Mouse (Mus musculus) neural tube, embryonic 13.5 days (tissue): Measurements from ENCODE around the gene Lat. TPM values are rescaled to one million over a fixed set of nuclear protein-coding genes. Genes with fewer than 3 reads are reported as not detected.
A peak's percentile ranks its signal among the peaks of the same experiment; 100 is the strongest.
"Not testable (repeated sequence)": the region's sequence is repeated elsewhere in the genome, so short reads cannot be mapped to it uniquely, and the experiment has no call there.

Experiments
- ATAC-seq: fragments of 200-750 bp; cut with Nextera tagmentation; 2 replicates; pipeline ENCODE4 v1.8.0; 2017; ENCODE audit warnings: low read depth, mild to moderate bottlenecking, moderate TSS enrichment, moderate library complexity
- H3K27ac ChIP-seq: fragments of 300-500 bp; sonication (generic); replicated peaks from 2 replicates; pipeline ENCODE4 v1.5.1; 2015; ENCODE audit warnings: moderate library complexity, mild to moderate bottlenecking, inconsistent platforms
- H3K27me3 ChIP-seq: fragments of 300-500 bp; sonication (generic); 2 replicates; pipeline ENCODE4 v1.6.1; 2015; ENCODE audit warnings: mild to moderate bottlenecking, inconsistent platforms
- H3K36me3 ChIP-seq: fragments of 300-500 bp; sonication (generic); 2 replicates; pipeline ENCODE4 v1.6.1; 2015; ENCODE audit warnings: mild to moderate bottlenecking, inconsistent platforms
- H3K4me1 ChIP-seq: fragments of 300-500 bp; sonication (generic); replicated peaks from 2 replicates; pipeline ENCODE4 v1.6.1; 2015; ENCODE audit warnings: inconsistent platforms
- H3K4me2 ChIP-seq: fragments of 300-500 bp; sonication (generic); 2 replicates; pipeline ENCODE4 v1.6.1; 2015; ENCODE audit warnings: inconsistent platforms, mild to moderate bottlenecking, moderate library complexity
- H3K4me3 ChIP-seq: fragments of 300-500 bp; sonication (generic); 2 replicates; pipeline ENCODE4 v1.5.1; 2015; ENCODE audit warnings: mild to moderate bottlenecking, inconsistent platforms
- H3K9ac ChIP-seq: fragments of 300-500 bp; sonication (generic); 2 replicates; pipeline ENCODE4 v1.6.1; 2015; ENCODE audit warnings: moderate library complexity, mild to moderate bottlenecking, inconsistent platforms
- H3K9me3 ChIP-seq: fragments of 300-500 bp; sonication (generic); 2 replicates; pipeline ENCODE4 v1.6.1; 2016; ENCODE audit warnings: inconsistent platforms
- WGBS: fragments of 180-500 bp; shearing (Covaris S2); methylation state at CpG from one replicate; pipeline ENCODE4 v1.1.7; 2015; 5-methylcytosine and 5-hydroxymethylcytosine counted together
- polyA plus RNA-seq: library from polyadenylated mRNA; unstranded; fragments of >200 nt; fragmentation: Nextera tagmentation; extraction: Ambion mirVana; gene quantifications from 2 replicates; pipeline ENCODE4 v1.2.1, GENCODE M21; 2015

Lat gene
- polyA plus RNA-seq, 1 experiment from 2014 or later: 1.5 TPM

DNA sequence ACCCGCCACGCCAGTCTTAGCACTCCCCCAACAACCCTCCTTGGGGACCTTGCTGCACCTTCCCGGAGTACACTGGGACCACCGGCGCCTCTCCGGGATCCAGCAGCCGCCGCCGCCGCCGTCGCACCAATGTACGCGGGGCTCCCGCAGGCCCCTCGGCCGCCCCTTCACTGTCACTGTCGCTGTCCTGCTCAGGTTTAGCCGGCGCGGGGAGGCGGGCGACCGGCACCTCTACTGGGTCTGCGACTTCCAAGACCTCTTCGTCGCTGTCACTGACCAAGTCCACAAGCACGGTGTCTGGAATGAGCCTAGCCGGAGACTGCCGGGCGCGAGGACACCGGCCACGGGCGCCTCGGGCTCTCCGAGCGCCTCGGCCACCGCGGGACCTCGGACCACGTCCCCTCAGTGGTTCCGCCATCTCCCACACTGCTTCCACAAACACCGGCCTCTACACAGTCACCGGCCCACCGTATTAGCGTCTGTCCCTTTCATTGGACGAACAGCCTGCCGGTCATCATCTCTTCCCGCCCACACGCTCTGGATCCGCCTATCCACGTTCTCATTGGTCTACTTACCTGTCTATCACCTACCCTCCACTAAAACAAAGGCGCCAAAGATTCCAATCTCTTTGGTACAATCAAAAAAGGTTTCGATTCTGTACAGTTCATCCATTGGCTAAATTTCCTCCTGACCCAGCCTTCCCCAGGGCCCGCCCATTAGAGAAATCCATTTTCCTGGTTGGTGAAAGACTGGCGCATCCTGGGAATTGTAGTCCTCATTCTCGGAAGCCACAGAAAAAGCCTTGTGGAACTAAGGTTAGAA lies 27.1 kb upstream of the Lat start, which contains the start of gene Nfatc2ip:
Gene Nfatc2ip, minus strand, starts transcription at position 440 of the 822 bp plus-strand sequence.
- Histone ChIP-seq H3K4me3 (peak within 1 kb of the TSS; percentile 88), H3K4me1 (peaks cover 15% of the 10 kb centered on the region), H3K4me2 (peak within 1 kb of the TSS; percentile 85), H3K9ac (peak within 1 kb of the TSS; percentile 89), H3K27me3 (0 out of 2 replicates have a peak, but pooled peaks cover 3% of the 10 kb centered on the region), H3K27ac (peak within 1 kb of the TSS; percentile 73), H3K9me3 (no peaks in the 10 kb centered on the region), H3K36me3 (peaks cover 3% of the 10 kb centered on the region; the same call in 1 of the 2 replicates)
- under 1% methylated on average over 59 of the region's 59 CpGs for WGBS
- peak; percentile 100 for ATAC-seq

DNA sequence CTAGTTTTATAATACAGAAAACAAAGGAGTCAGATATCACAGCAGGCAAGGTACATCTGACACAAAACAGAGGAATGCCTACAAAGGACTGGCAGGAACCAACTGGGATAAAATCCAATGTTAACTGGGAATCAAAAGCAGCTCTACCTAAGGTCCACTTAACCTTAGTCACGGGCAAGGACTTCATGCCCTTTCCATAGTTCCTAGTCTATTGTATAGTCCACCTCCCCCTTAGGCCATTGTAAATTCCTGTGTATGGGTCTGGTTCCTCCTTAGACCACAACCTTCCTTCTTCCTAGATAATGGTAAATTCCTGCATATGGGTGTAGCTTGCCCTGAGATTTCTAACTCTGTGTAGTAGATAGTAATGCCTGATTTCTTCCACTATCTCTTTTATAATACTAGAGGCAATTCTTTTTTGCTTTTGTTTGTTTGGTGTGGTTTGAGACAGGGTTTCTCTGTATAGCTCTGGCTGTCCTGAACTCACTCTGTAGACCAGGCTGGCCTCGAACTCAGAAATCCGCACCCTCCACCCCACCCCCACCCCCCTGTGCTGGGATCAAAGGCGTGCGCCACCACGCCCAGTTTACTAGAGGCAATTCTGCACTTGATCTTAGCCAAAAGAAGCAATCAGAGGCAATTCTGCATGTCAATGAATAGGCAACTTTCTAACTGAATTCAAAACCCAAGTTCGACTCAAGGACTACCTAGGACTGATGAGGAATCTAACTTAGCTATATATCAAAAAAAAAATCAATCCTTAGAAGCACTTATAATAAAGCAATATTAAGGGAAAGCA lies 22.9 kb upstream of the Lat start:
- not testable (repeated sequence) for H3K27ac ChIP-seq, H3K9me3 ChIP-seq, H3K4me2 ChIP-seq, H3K27me3 ChIP-seq, H3K9ac ChIP-seq, ATAC-seq, H3K4me3 ChIP-seq
- WGBS: 92% methylated on average over 7 of the region's 7 CpGs
- Histone ChIP-seq H3K36me3 (peaks cover 39% of the 10 kb centered on the region), H3K4me1 (peaks cover 14% of the 10 kb centered on the region)

DNA sequence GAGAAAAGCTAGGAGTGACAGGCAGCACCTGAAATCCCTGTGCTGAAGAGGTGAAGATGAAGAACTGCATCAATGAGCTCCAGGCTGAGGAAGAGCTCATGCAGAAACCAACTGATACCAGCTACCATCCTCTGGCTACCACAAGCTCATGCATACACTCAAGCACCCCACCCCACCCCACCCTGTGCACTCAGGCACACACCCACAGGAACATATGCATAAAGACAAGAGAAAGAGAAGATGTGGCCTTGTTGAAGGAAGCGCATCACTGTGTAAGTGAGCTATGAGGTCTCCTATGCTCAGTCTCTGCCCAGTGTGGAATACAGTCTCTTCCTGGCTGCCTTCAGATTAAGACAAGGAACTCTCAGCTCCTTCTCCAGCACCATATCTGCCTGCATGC lies 18.8 kb upstream of the Lat start:
- no peak overlapping the region for H3K4me2 ChIP-seq
- WGBS: 100% methylated on average over 1 of the region's 1 CpGs
- no peak overlapping the region for H3K4me3 ChIP-seq
- ATAC-seq: no peak
- no peak overlapping the region for H3K27ac ChIP-seq
- H3K4me1 ChIP-seq: no peaks in the 10 kb centered on the region
- no peak overlapping the region for H3K9ac ChIP-seq
- no peaks in the 10 kb centered on the region for H3K9me3 ChIP-seq
- no peaks in the 10 kb centered on the region for H3K27me3 ChIP-seq
- peaks cover 68% of the 10 kb centered on the region for H3K36me3 ChIP-seq

DNA sequence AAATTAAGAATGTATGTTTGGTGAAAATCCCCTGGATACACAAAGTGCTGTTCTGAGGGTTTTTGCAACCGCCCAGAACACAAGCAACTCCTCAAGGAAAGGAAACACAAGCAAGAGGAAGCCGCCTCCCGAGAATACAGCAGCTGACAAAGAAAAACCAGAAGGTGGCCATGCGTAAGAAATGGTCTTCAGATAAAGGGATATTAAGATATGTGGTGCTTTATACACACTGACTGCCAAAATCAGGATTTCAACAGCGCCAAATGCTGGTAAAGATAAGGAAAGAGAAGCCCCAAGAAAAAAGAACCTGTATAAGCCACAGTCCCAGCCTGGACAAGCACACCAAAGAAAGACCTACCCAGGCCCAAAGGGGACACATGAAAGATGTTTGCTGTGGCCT lies 14.2 kb upstream of the Lat start:
- Histone ChIP-seq H3K9ac (no peak overlapping the region), H3K4me2 (no peak overlapping the region), H3K4me1 (no peaks in the 10 kb centered on the region), H3K27me3 (no peaks in the 10 kb centered on the region), H3K27ac (no peak overlapping the region), H3K4me3 (no peak overlapping the region), H3K36me3 (peaks cover 41% of the 10 kb centered on the region), H3K9me3 (no peaks in the 10 kb centered on the region)
- no peak for ATAC-seq
- 88% methylated on average over 5 of the region's 5 CpGs for WGBS

DNA sequence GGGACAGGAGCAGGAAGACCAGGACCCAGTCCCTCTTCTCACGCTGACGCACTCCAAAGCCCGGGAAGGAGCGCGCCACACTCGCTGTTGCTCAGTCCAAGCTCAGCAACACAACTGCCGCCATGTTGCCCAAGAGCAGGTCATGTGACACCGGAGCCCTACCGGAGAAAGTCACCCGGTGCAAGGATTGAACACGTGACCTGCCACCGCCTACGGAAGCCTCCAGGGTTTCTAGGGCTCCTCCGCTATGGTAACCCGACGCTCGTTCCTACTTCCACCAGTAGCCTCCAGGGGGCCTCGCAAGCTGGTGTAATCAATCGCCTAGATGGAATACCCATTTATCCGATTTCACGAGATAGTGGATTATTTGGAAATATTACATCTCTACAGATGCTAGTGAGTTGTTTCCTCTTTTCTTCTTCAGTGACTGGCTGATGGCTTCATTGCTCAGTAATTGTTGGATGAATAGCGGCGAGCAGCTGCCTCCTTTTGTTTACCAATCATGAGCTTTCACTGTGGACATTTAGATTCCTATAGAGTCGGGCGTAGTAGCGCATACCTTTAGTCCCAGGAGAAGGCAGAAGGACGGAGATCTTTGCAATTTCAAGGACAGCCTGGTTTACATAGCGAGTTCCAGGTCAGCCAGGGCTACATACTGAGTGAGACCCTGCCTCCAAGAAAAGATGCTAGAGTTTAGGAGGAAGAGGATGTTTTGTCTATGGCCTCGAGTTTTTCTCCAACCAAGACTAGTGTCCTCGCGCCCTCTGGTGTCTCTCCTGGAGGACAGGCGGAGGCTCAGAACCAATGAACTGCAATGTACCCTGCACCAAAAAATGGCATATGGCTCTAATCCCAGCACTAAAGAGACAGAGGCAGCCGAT lies 8.1 kb upstream of the Lat start, which contains the start of gene Spns1:
Gene Spns1, minus strand, starts transcription at position 173 of the 881 bp plus-strand sequence.
- Histone ChIP-seq H3K27me3 (no peaks in the 10 kb centered on the region), H3K27ac (peak within 1 kb of the TSS; percentile 85), H3K4me2 (peak within 1 kb of the TSS; percentile 98), H3K4me3 (peak within 1 kb of the TSS; percentile 98), H3K36me3 (peaks cover 23% of the 10 kb centered on the region), H3K4me1 (peaks cover 24% of the 10 kb centered on the region), H3K9me3 (no peaks in the 10 kb centered on the region), H3K9ac (peak within 1 kb of the TSS; percentile 90)
- WGBS: under 1% methylated on average over 33 of the region's 33 CpGs
- ATAC-seq: peak; percentile 97

DNA sequence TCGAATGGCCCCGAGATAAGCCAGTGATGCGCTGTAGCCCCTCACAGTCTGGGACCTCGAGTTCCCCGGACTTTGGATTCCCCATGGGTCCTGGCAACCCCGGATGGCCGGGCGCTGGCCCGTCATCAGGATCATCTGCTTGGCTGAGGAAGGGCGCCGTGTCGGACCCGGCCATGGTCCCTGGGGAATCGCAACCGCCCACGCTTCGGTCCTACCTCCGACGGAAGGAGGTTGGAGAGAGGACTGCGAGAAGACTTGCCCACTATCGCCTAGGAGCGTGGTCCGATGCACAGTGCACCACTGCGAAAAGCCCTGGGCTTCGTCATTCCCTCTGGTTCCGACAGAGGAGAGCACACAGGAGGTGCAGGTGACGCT lies 7.5 kb upstream of the Lat start:
- Histone ChIP-seq H3K4me1 (peaks cover 24% of the 10 kb centered on the region), H3K9ac (peak overlapping the region; percentile 90), H3K4me3 (peak overlapping the region; percentile 98), H3K9me3 (no peaks in the 10 kb centered on the region), H3K36me3 (peaks cover 29% of the 10 kb centered on the region), H3K27me3 (no peaks in the 10 kb centered on the region), H3K4me2 (peak overlapping the region; percentile 98), H3K27ac (peak overlapping the region; percentile 52; the same call in 1 of the 2 replicates)
- 2% methylated on average over 27 of the region's 27 CpGs for WGBS
- ATAC-seq: peak; percentile 73

DNA sequence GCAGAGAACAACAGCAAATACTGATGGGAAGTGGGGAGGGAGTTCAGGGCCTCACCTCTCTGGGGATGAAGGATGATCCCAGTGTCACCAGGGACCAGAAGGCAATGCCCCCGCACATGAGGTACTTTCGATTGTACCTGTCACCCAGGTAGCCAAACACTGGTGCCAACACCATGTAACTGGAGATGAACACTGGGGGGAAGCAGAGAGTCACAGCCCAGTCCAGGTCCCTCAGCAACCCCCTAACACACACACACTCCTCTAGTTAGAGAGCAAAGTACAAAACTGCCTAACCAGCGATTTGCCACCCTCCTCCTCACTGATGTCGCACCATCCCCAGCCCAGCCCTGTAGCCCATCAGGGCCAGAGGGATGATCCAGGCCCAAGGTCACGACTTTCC lies 5.6 kb upstream of the Lat start:
- Histone ChIP-seq H3K36me3 (peaks cover 48% of the 10 kb centered on the region), H3K27ac (no peak overlapping the region), H3K9ac (no peak overlapping the region), H3K4me3 (no peak overlapping the region), H3K9me3 (no peaks in the 10 kb centered on the region), H3K4me2 (no peak overlapping the region), H3K27me3 (no peaks in the 10 kb centered on the region), H3K4me1 (peaks cover 24% of the 10 kb centered on the region)
- 79% methylated on average over 5 of the region's 5 CpGs for WGBS
- no peak for ATAC-seq

DNA sequence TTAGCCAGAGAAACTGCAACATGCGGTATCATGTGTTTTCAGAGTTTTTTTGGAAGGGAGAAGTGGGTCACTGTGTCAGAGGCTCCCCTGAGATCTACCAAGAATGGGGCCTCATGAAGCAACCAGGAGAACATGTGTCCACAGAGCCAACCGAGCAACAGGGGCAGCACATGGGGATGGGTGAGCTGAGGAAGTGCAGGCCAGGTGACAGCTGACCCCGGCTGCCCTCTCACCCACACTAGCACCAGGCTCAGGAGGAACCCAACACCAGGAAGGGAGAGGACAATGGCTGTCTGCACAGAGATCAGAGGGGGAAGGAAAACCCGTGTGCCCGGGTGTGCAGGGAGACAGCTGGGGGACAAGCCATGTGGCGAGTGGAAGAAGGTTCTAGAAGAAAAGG lies 5.2 kb upstream of the Lat start:
- no peak for ATAC-seq
- Histone ChIP-seq H3K36me3 (peaks cover 52% of the 10 kb centered on the region), H3K9me3 (no peaks in the 10 kb centered on the region), H3K27ac (no peak overlapping the region), H3K27me3 (no peaks in the 10 kb centered on the region), H3K9ac (no peak overlapping the region), H3K4me2 (no peak overlapping the region), H3K4me3 (no peak overlapping the region), H3K4me1 (peaks cover 24% of the 10 kb centered on the region)
- WGBS: 78% methylated on average over 6 of the region's 6 CpGs

DNA sequence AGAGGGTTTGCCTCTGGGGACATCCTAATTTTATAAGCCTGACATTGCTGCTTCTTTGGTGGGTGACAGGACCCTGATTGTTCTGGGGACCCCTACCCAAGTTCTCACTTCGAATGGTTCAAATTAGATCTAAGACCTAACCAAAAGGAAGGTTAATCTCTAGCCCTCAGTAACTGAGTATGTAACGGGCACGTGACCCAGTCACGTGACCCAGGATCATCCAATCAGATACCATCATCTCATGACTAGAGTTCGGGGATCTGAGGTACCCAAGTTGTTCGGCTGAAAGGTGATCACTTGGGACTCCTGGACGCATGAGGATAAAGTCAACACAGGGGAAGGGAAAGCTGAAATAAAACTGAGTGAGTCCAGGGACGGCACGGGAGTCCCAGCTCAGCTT lies 3.6 kb upstream of the Lat start:
- WGBS: 85% methylated on average over 9 of the region's 9 CpGs
- ATAC-seq: no peak
- no peak overlapping the region for H3K9ac ChIP-seq
- no peaks in the 10 kb centered on the region for H3K9me3 ChIP-seq
- H3K36me3 ChIP-seq: peaks cover 56% of the 10 kb centered on the region
- no peak overlapping the region for H3K4me3 ChIP-seq
- H3K4me1 ChIP-seq: peaks cover 19% of the 10 kb centered on the region
- H3K4me2 ChIP-seq: no peak overlapping the region
- no peak overlapping the region for H3K27ac ChIP-seq
- H3K27me3 ChIP-seq: no peaks in the 10 kb centered on the region

DNA sequence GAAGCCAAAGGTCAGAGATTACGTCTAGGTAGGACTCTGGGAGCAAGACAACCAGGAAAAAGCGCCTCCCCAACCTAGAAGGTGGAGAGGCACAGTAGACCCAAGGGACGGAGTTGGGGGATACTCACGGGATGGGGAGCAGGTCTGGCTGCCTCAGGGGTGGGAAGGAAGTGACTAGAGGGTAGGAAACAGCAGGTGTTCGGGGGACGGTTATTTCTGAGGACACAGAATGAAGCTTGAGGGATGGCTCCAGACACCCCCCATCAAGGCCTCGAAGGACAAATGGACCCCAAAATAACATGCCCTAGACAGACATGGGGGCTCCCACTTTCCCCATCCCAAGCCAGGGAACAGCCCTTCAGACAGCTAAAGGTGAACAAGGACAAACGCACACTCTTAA lies 1.0 kb downstream of the Lat start:
- Histone ChIP-seq H3K4me2 (no peak overlapping the region), H3K9ac (no peak overlapping the region), H3K4me1 (no peaks in the 10 kb centered on the region), H3K9me3 (no peaks in the 10 kb centered on the region), H3K27ac (no peak overlapping the region), H3K27me3 (no peaks in the 10 kb centered on the region), H3K4me3 (no peak overlapping the region), H3K36me3 (peaks cover 58% of the 10 kb centered on the region)
- WGBS: 84% methylated on average over 8 of the region's 8 CpGs
- no peak for ATAC-seq

DNA sequence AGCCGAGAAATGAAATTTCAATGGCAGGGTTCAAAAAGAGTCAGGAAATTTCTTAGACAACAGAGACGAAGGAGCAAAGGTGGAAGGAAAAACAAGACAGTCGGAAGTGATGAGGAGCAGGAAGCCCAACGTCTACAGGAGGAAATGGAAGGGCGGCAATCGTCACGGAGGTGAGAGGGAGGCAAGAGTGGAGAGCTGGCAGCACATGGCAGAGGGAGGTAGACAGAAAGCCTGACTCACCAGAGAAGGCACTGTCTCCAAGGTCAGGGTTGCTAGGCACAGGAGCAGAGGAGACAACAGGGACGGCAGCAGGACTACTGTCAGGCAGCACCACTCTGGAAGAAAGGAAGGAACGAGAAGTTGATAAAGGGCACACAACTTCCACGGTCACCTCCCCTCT lies 1.7 kb downstream of the Lat start:
- Histone ChIP-seq H3K9me3 (no peaks in the 10 kb centered on the region), H3K4me3 (no peak overlapping the region), H3K36me3 (peaks cover 51% of the 10 kb centered on the region), H3K27me3 (no peaks in the 10 kb centered on the region), H3K27ac (no peak overlapping the region), H3K4me1 (no peaks in the 10 kb centered on the region), H3K4me2 (no peak overlapping the region), H3K9ac (no peak overlapping the region)
- 87% methylated on average over 10 of the region's 10 CpGs for WGBS
- no peak for ATAC-seq
